Mouse (Mus musculus) heart, postnatal 25 days (tissue): ENCODE data around the gene Zfp280c. TPM values are rescaled to one million over a fixed set of nuclear protein-coding genes. Genes with fewer than 3 reads are reported as not detected.

Experiments used
- DNase-seq: peaks from one replicate; pipeline ENCODE4 v3.0.0; 2022; ENCODE audit warnings: low spot score
- intact Hi-C: fragments of 180-260 bp; cut with DNase I; formaldehyde crosslinking; loops from one replicate; pipeline ENCODE4 v1.15.1; 2025
- microRNA-seq: library from miRNA; unstranded; fragments of <30 nt; microRNA quantifications from one replicate; pipeline ENCODE4 v1.2.0, GENCODE M21; 2022
- total RNA-seq, 2 experiments: library from RNA; stranded (reverse); gene quantifications; 2 replicates each; pipeline ENCODE4 v1.2.3; 2021

The Zfp280c gene
- total RNA-seq, 2 experiments from 2014 or later, result 4.4 to 5.5 TPM

DNA sequence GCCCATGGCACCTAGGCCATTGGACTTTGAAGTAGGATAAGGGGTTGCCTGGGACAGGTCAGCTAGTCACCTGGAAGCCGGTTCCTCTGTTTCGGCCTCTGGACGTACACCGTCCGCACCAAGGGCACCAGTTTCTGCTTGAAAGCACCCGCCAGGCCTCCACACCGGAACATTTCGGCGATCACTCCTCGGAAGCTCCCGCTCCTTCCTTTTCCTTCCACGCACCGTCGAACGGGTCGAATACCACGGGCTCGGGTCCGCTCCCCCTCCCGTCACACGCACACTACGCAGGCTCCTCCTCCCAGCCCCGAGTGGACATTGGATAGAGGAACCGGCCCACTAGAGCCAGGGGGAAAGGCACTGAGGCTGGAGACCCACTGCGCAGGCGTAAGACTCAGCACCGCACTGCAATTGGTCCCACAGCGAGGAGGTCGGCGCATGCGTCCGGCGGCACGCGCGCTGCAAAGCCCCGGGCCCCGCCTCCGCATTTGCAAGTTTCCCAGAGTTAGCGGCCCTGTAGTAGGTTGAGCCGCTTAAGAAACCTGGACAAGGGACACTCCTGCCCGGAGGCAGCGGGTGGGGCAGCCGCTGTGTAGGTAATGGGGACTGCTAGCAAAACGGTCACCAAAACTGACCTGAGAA, 81.0 kb downstream of the Zfp280c start, which contains the start of gene Aifm1:
Gene Aifm1 (minus strand): TSS at position 398 of the 642 bp plus-strand sequence.
- peak; percentile 90 for DNase-seq
- intact Hi-C loops, result loop anchor here (2.0 kb wide), 1 partner anchor 20 kb away; no protein-coding TSS in a partner anchor

DNA sequence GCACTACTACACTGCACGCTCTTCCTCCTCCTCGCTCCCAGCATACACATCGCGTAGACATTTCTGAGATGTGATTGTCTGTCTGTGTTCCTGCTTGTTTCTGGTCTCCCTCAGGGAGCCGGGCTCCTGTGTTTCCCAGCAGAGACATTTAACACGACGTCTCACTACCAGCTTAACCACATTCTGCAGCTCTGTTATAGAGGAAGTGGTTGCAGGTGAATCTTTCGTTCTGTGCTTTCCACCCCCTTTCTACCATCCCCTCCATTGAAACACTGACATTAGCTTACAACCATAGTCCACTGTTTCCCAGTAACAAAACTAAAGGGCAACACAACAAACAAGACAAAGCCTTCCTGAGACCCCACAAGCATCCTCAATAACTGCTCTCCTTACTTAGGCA, 100.5 kb downstream of the Zfp280c start:
- intact Hi-C loops, result no loop called here
- no peak for DNase-seq

Small RNA genes lying within 50 kb of the gene (microRNA-seq; reads per million reads assigned to microRNA genes)
- not detected for gene Gm27828

Other genes starting within 250 kb of the Zfp280c start
- gene Elf4, start 131.4 kb downstream of the Zfp280c start, total RNA-seq, result 1 to 10 TPM; 6.0 to 6.4 TPM
- 100 to 1,000 TPM; 111 to 113 TPM for gene Aifm1, start 80.9 kb downstream of the Zfp280c start, total RNA-seq
- under 1 TPM in 1 of 2 experiments, not detected in 1; 0.45 TPM for gene Rab33a, start 75.2 kb downstream of the Zfp280c start, total RNA-seq
- gene Slc25a14, start 28.9 kb upstream of the Zfp280c start, total RNA-seq, result 1 to 10 TPM; 1.4 to 3.1 TPM
- not detected for gene Gpr119, start 80.0 kb upstream of the Zfp280c start, total RNA-seq
- 1 to 10 TPM; 1.2 to 1.7 TPM for gene Rbmx2, start 100.5 kb upstream of the Zfp280c start, total RNA-seq